Mouse (Mus musculus) liver, embryonic 14.5 days (tissue): ENCODE results near the gene Catip.

Experiments used
- CTCF ChIP-seq: IDR thresholded peaks from 2 replicates; pipeline ENCODE4 v1.5.1; 2016; ENCODE audit warnings: antibody characterized with exemption, low read depth, control low read depth
- EP300 ChIP-seq: IDR thresholded peaks from 2 replicates; pipeline ENCODE4 v1.6.1; 2016; ENCODE audit warnings: antibody characterized with exemption, low read depth

GRCm38 (mm10) chr1:74340361-74340764 lies 21.5 kb upstream of the Catip start:
- no peak for TF ChIP-seq CTCF
- no peak for TF ChIP-seq EP300
